Mouse (Mus musculus) cerebellum, adult 9-10 months (tissue): ENCODE measurements around the gene Slc22a4.

ENCODE experiments used
- DNase-seq: peaks from one replicate; pipeline ENCODE4 v3.0.0; 2022

The Slc22a4 gene

GRCm38 (mm10) chr11:54028044-54028951 lies at the start of gene Slc22a4:
Gene Slc22a4 (minus strand): TSS chr11:54028090.
- DNase-seq, result peak; percentile 88

- no peak for DNase-seq
These were observed 48.2 kb upstream of the Slc22a4 start for GRCm38 (mm10) chr11:54076101-54076500.

- no peak for DNase-seq
These were observed 47.5 kb upstream of the Slc22a4 start for GRCm38 (mm10) chr11:54075353-54075752.

GRCm38 (mm10) chr11:54073291-54073690 lies 45.4 kb upstream of the Slc22a4 start:
- no peak for DNase-seq

- peak; percentile 60 for DNase-seq
These were observed 44.0 kb upstream of the Slc22a4 start for GRCm38 (mm10) chr11:54071726-54072445.

- no peak for DNase-seq
These were observed 40.9 kb upstream of the Slc22a4 start, which contains the start of gene Pdlim4 for GRCm38 (mm10) chr11:54068520-54069371. Gene Pdlim4 (minus strand): TSS chr11:54069014.

GRCm38 (mm10) chr11:54067996-54068519 lies 40.2 kb upstream of the Slc22a4 start:
- DNase-seq, result peak; percentile 4

GRCm38 (mm10) chr11:54067318-54067995 lies 39.6 kb upstream of the Slc22a4 start:
- DNase-seq, result peak; percentile 1

- DNase-seq, result no peak
These were observed 38.5 kb upstream of the Slc22a4 start for GRCm38 (mm10) chr11:54066400-54066799.

GRCm38 (mm10) chr11:54065915-54066178 lies 38.0 kb upstream of the Slc22a4 start:
- no peak for DNase-seq

- DNase-seq, result no peak
These were observed 37.4 kb upstream of the Slc22a4 start for GRCm38 (mm10) chr11:54065106-54065914.

GRCm38 (mm10) chr11:54064412-54064978 lies 36.6 kb upstream of the Slc22a4 start:
- DNase-seq, result no peak

- no peak for DNase-seq
These were observed 35.5 kb upstream of the Slc22a4 start for GRCm38 (mm10) chr11:54063472-54063775.

GRCm38 (mm10) chr11:54062753-54063471 lies 35.0 kb upstream of the Slc22a4 start:
- DNase-seq, result no peak

GRCm38 (mm10) chr11:54062086-54062752 lies 34.3 kb upstream of the Slc22a4 start:
- DNase-seq, result no peak

- no peak for DNase-seq
These were observed 32.4 kb upstream of the Slc22a4 start for GRCm38 (mm10) chr11:54060316-54060715.

GRCm38 (mm10) chr11:54059526-54059925 lies 31.6 kb upstream of the Slc22a4 start:
- DNase-seq, result no peak

- DNase-seq, result peak; percentile 65
These were observed 30.8 kb upstream of the Slc22a4 start for GRCm38 (mm10) chr11:54058643-54059042.

GRCm38 (mm10) chr11:54058056-54058617 lies 30.2 kb upstream of the Slc22a4 start:
- DNase-seq, result no peak

GRCm38 (mm10) chr11:54057428-54057827 lies 29.5 kb upstream of the Slc22a4 start:
- DNase-seq, result no peak
